11 mouse cellular contexts compared by ENCODE assay signal in genomic region chr14:23679378-23679777, GRCm38 (mm10).
DNase-seq lines count a peak whose midpoint lies in the region; ATAC-seq and TF ChIP-seq lines count a peak whose summit lies in the region.
"Had no signal": no experiment of that assay in that cellular context is flagged by ENCODE, and none has a peak within 500 bp of the region (broad histone marks: within the 10 kb centered on the region; RNA-seq: fewer than 3 reads in every experiment).

No protein-coding gene starts in this region.

- peaks cover 47% of the 10 kb centered on the region for H3K27me3 ChIP-seq in heart, embryonic 11.5 days (ENCODE audit: control insufficient read depth, insufficient read depth, low read length)
- no peaks in the 10 kb centered on the region for H3K27me3 ChIP-seq in neural tube, embryonic 15.5 days (replicated peaks)
- no peaks in the 10 kb centered on the region; the same call in 1 of the 2 replicates for H3K27me3 ChIP-seq in cerebellum, adult 2 months (ENCODE audit: control insufficient read depth, insufficient read depth, low read length)
- H3K27me3 ChIP-seq: embryonic facial prominence, embryonic 12.5 days had no signal

- no peaks in the 10 kb centered on the region for H3K36me3 ChIP-seq in heart, embryonic 11.5 days (ENCODE audit: control insufficient read depth, insufficient read depth, low read length)
- no peaks in the 10 kb centered on the region for H3K36me3 ChIP-seq in neural tube, embryonic 15.5 days
- H3K36me3 ChIP-seq: embryonic facial prominence, embryonic 12.5 days; heart, embryonic 15.5 days had no signal

- TF ChIP-seq CTCF in cerebellum, adult 2 months (IDR thresholded peaks at IDR 0.05; ENCODE audit: borderline replicate concordance, insufficient read depth, low read depth, low read length) = no peak

- no peak overlapping the region for H3K27ac ChIP-seq in heart, embryonic 11.5 days (ENCODE audit: low read depth, low read length)
- no peak overlapping the region for H3K27ac ChIP-seq in neural tube, embryonic 15.5 days (replicated peaks)
- H3K27ac ChIP-seq in cerebellum, adult 2 months (ENCODE audit: insufficient read depth, low read length) = no peak overlapping the region
- H3K27ac ChIP-seq: embryonic facial prominence, embryonic 12.5 days; heart, embryonic 15.5 days had no signal

- H3K9ac ChIP-seq in heart, embryonic 11.5 days (ENCODE audit: low read depth, low read length) = no peak overlapping the region
- no peak overlapping the region for H3K9ac ChIP-seq in neural tube, embryonic 15.5 days (replicated peaks)
- H3K9ac ChIP-seq: embryonic facial prominence, embryonic 12.5 days; heart, embryonic 15.5 days had no signal

- H3K4me1 ChIP-seq in heart, embryonic 11.5 days (ENCODE audit: control insufficient read depth, insufficient read depth, low read length) = no peaks in the 10 kb centered on the region
- no peaks in the 10 kb centered on the region for H3K4me1 ChIP-seq in neural tube, embryonic 15.5 days
- H3K4me1 ChIP-seq in cerebellum, adult 2 months (ENCODE audit: control insufficient read depth, insufficient read depth, low read length) = no peaks in the 10 kb centered on the region
- H3K4me1 ChIP-seq: embryonic facial prominence, embryonic 12.5 days had no signal

- peak; percentile 22 for DNase-seq in heart, postnatal 4 days
- peak; percentile 32 for DNase-seq in neural tube, embryonic 10.5 days (ENCODE audit: extremely low spot score, low spot score)
- DNase-seq in embryo, embryonic 9.5 days (ENCODE audit: extremely low spot score) = peak; percentile 14
- peak; percentile 19 for DNase-seq in thymus, postnatal 14 days
- DNase-seq in cerebellum, adult 2 months = no peak
- no peak for DNase-seq in urinary bladder, adult 18-20 months (ENCODE audit: low spot score in 2 of 2)
- DNase-seq: spleen, adult 18-20 months had no signal

- ATAC-seq in heart, embryonic 11.5 days (replicated peaks; ENCODE audit: insufficient number of reproducible peaks, low FRiP score, low TSS enrichment) = no peak
- no peak for ATAC-seq in neural tube, embryonic 15.5 days (ENCODE audit: low FRiP score)

- H3K9me3 ChIP-seq in heart, embryonic 11.5 days (replicated peaks; ENCODE audit: control insufficient read depth, low read length) = no peaks in the 10 kb centered on the region
- H3K9me3 ChIP-seq in neural tube, embryonic 15.5 days (replicated peaks) = no peaks in the 10 kb centered on the region
- H3K9me3 ChIP-seq: embryonic facial prominence, embryonic 12.5 days; heart, embryonic 15.5 days had no signal

- no peak overlapping the region for H3K4me2 ChIP-seq in heart, embryonic 11.5 days
- H3K4me2 ChIP-seq in neural tube, embryonic 15.5 days = no peak overlapping the region
- H3K4me2 ChIP-seq: embryonic facial prominence, embryonic 12.5 days; heart, embryonic 15.5 days had no signal

- no peak overlapping the region for H3K4me3 ChIP-seq in heart, embryonic 11.5 days (ENCODE audit: low read depth, low read length)
- H3K4me3 ChIP-seq in neural tube, embryonic 15.5 days (replicated peaks) = no peak overlapping the region
- no peak overlapping the region for H3K4me3 ChIP-seq in cerebellum, adult 2 months (replicated peaks; ENCODE audit: insufficient read depth, low read depth, low read length)
- H3K4me3 ChIP-seq: embryonic facial prominence, embryonic 12.5 days; heart, embryonic 15.5 days had no signal

- TF ChIP-seq POLR2A in cerebellum, adult 2 months (IDR thresholded peaks at IDR 0.05; ENCODE audit: borderline replicate concordance, insufficient read depth, low read length) = no peak

- 52% methylated on average over 2 of the region's 2 CpGs for WGBS in heart, embryonic 11.5 days (ENCODE audit: insufficient replicate concordance)
- 65% methylated on average over 2 of the region's 2 CpGs for WGBS in neural tube, embryonic 15.5 days
- 68% methylated on average over 2 of the region's 2 CpGs for whole genome bisulfite sequencing in cerebellum, adult 2 months

Comparison
In these comparisons a context has a peak if more than half of its experiments do, and no peak if none do; other contexts are left out.
1. DNase-seq: peak in heart, postnatal 4 days (single experiment), neural tube, embryonic 10.5 days (single experiment), embryo, embryonic 9.5 days (single experiment) and thymus, postnatal 14 days (single experiment); none in cerebellum, adult 2 months (0 of 2) and urinary bladder, adult 18-20 months (0 of 2).